Mouse (Mus musculus): ENCODE results near the gene Rnf212b. TPM values are rescaled to one million over a fixed set of nuclear protein-coding genes. Genes with fewer than 3 reads are reported as not detected.
"Not testable (repeated sequence)": the region's sequence is repeated elsewhere in the genome, so short reads cannot be mapped to it uniquely, and the experiment has no call there.

Gene Rnf212b
- not detected in 2 replicates for polyA plus RNA-seq (2012; rRNA removed)
- not detected in 2 replicates for polyA plus RNA-seq (2014; fragmentation: Nextera tagmentation; extraction: Ambion mirVana)

GRCm38 (mm10) chr14:54813991-54814390 lies at the start of gene Rnf212b:
TSS of gene Rnf212b (plus strand) at chr14:54814141.
- H3K4me3 ChIP-seq (ENCODE audit: insufficient read depth in 1 of 2, low read depth in 2 of 2, low read length in 2 of 2), result no peak within 1 kb of the TSS
- H3K9ac ChIP-seq (replicated peaks), result no peak within 1 kb of the TSS
- ATAC-seq (ENCODE audit: insufficient read depth), result no peak
- no peaks in the 10 kb centered on the region for H3K9me3 ChIP-seq (ENCODE audit: control insufficient read depth, low read length)
- TF ChIP-seq EP300 (IDR thresholded peaks at IDR 0.05; ENCODE audit: low read depth), result no peak
- no peak for TF ChIP-seq CTCF (IDR thresholded peaks at IDR 0.05; ENCODE audit: low read depth)
- DNase-seq (ENCODE audit: low read depth in 3 of 3, low spot score in 3 of 3), result no peak
- 71% methylated on average over 29 of the region's 29 CpGs for WGBS (ENCODE audit: insufficient replicate concordance)
- no peak within 1 kb of the TSS for H3K4me2 ChIP-seq (ENCODE audit: low read depth)
- H3K36me3 ChIP-seq (replicated peaks; ENCODE audit: control insufficient read depth, insufficient read depth, low read depth), result no peaks in the 10 kb centered on the region
- H3K27me3 ChIP-seq (ENCODE audit: control insufficient read depth, insufficient read depth, low read length), result no peaks in the 10 kb centered on the region
- H3K4me1 ChIP-seq (replicated peaks; ENCODE audit: control insufficient read depth in 2 of 2, insufficient read depth in 2 of 2, low read length in 1 of 2), result no peaks in the 10 kb centered on the region
- no peak within 1 kb of the TSS for H3K27ac ChIP-seq

- H3K9ac ChIP-seq (replicated peaks); H3K4me3 ChIP-seq (ENCODE audit: insufficient read depth in 1 of 2, low read depth in 2 of 2, low read length in 2 of 2); DNase-seq (ENCODE audit: low read depth in 3 of 3, low spot score in 3 of 3); H3K36me3 ChIP-seq (replicated peaks; ENCODE audit: control insufficient read depth, insufficient read depth, low read depth); H3K27ac ChIP-seq; ATAC-seq (ENCODE audit: insufficient read depth); H3K4me2 ChIP-seq (ENCODE audit: low read depth); H3K4me1 ChIP-seq (replicated peaks; ENCODE audit: control insufficient read depth in 2 of 2, insufficient read depth in 2 of 2, low read length in 1 of 2); H3K27me3 ChIP-seq (ENCODE audit: control insufficient read depth, insufficient read depth, low read length); H3K9me3 ChIP-seq (ENCODE audit: control insufficient read depth, low read length): not testable (repeated sequence)
- WGBS (ENCODE audit: insufficient replicate concordance), result 81% methylated on average over 4 of the region's 7 CpGs
These were observed 47.0 kb upstream of the Rnf212b start for GRCm38 (mm10) chr14:54766937-54767336.

GRCm38 (mm10) chr14:54768314-54769067 lies 45.5 kb upstream of the Rnf212b start:
- H3K36me3 ChIP-seq (replicated peaks; ENCODE audit: control insufficient read depth, insufficient read depth, low read depth), result no peaks in the 10 kb centered on the region
- TF ChIP-seq EP300 (IDR thresholded peaks at IDR 0.05; ENCODE audit: low read depth) (no peak), CTCF (IDR thresholded peaks at IDR 0.05; ENCODE audit: low read depth) (no peak)
- H3K27ac ChIP-seq, result no peak overlapping the region
- H3K4me1 ChIP-seq (replicated peaks; ENCODE audit: control insufficient read depth in 2 of 2, insufficient read depth in 2 of 2, low read length in 1 of 2), result no peaks in the 10 kb centered on the region; a peak in 1 of 4 replicates
- H3K27me3 ChIP-seq (ENCODE audit: control insufficient read depth, insufficient read depth, low read length), result no peaks in the 10 kb centered on the region
- no peak overlapping the region for H3K9ac ChIP-seq (replicated peaks)
- no peaks in the 10 kb centered on the region for H3K9me3 ChIP-seq (ENCODE audit: control insufficient read depth, low read length)
- DNase-seq (ENCODE audit: low read depth in 3 of 3, low spot score in 3 of 3) (no peak), ATAC-seq (ENCODE audit: insufficient read depth) (no peak)
- H3K4me2 ChIP-seq (ENCODE audit: low read depth), result no peak overlapping the region
- no peak overlapping the region for H3K4me3 ChIP-seq (ENCODE audit: insufficient read depth in 1 of 2, low read depth in 2 of 2, low read length in 2 of 2)
- 42% methylated on average over 10 of the region's 10 CpGs for WGBS (ENCODE audit: insufficient replicate concordance)

GRCm38 (mm10) chr14:54769068-54769425 lies 44.9 kb upstream of the Rnf212b start:
- 65% methylated on average over 5 of the region's 5 CpGs for WGBS (ENCODE audit: insufficient replicate concordance)

GRCm38 (mm10) chr14:54770373-54770772 lies 43.6 kb upstream of the Rnf212b start:
- H3K27me3 ChIP-seq (ENCODE audit: control insufficient read depth, insufficient read depth, low read length), result no peaks in the 10 kb centered on the region
- H3K4me3 ChIP-seq (ENCODE audit: insufficient read depth in 1 of 2, low read depth in 2 of 2, low read length in 2 of 2), result no peak overlapping the region
- no peak for DNase-seq (ENCODE audit: low read depth in 3 of 3, low spot score in 3 of 3)
- ATAC-seq (ENCODE audit: insufficient read depth), result no peak
- TF ChIP-seq EP300 (IDR thresholded peaks at IDR 0.05; ENCODE audit: low read depth) (no peak), CTCF (IDR thresholded peaks at IDR 0.05; ENCODE audit: low read depth) (no peak)
- H3K36me3 ChIP-seq (replicated peaks; ENCODE audit: control insufficient read depth, insufficient read depth, low read depth), result no peaks in the 10 kb centered on the region
- H3K4me1 ChIP-seq (replicated peaks; ENCODE audit: control insufficient read depth in 2 of 2, insufficient read depth in 2 of 2, low read length in 1 of 2), result no peaks in the 10 kb centered on the region; a peak in 1 of 4 replicates
- H3K9ac ChIP-seq (replicated peaks), result no peak overlapping the region
- no peak overlapping the region for H3K4me2 ChIP-seq (ENCODE audit: low read depth)
- WGBS (ENCODE audit: insufficient replicate concordance), result 76% methylated on average over 5 of the region's 5 CpGs
- H3K27ac ChIP-seq, result no peak overlapping the region
- H3K9me3 ChIP-seq (ENCODE audit: control insufficient read depth, low read length), result no peaks in the 10 kb centered on the region

More at GRCm38 (mm10) chr14:54769068-54769425, 44.9 kb upstream of the Rnf212b start:
- Histone ChIP-seq H3K9me3 (ENCODE audit: control insufficient read depth, low read length) (no peaks in the 10 kb centered on the region), H3K36me3 (replicated peaks; ENCODE audit: control insufficient read depth, insufficient read depth, low read depth) (no peaks in the 10 kb centered on the region), H3K4me3 (ENCODE audit: insufficient read depth in 1 of 2, low read depth in 2 of 2, low read length in 2 of 2) (no peak overlapping the region), H3K4me1 (replicated peaks; ENCODE audit: control insufficient read depth in 2 of 2, insufficient read depth in 2 of 2, low read length in 1 of 2) (no peaks in the 10 kb centered on the region; a peak in 1 of 4 replicates), H3K4me2 (ENCODE audit: low read depth) (no peak overlapping the region), H3K27ac (no peak overlapping the region), H3K9ac (replicated peaks) (no peak overlapping the region), H3K27me3 (ENCODE audit: control insufficient read depth, insufficient read depth, low read length) (no peaks in the 10 kb centered on the region)
- ATAC-seq (ENCODE audit: insufficient read depth) (no peak), DNase-seq (ENCODE audit: low read depth in 3 of 3, low spot score in 3 of 3) (no peak)
- no peak for TF ChIP-seq EP300 (IDR thresholded peaks at IDR 0.05; ENCODE audit: low read depth)
- TF ChIP-seq CTCF (IDR thresholded peaks at IDR 0.05; ENCODE audit: low read depth), result no peak
